Mouse (Mus musculus): ENCODE measurements around the gene Med17. TPM values are rescaled to one million over a fixed set of nuclear protein-coding genes. Genes with fewer than 3 reads are reported as not detected.
"Not testable (repeated sequence)": the region's sequence is repeated elsewhere in the genome, so short reads cannot be mapped to it uniquely, and the experiment has no call there.

The Med17 gene
- 0.39 TPM in 2 replicates for polyA plus RNA-seq (2012)

DNA sequence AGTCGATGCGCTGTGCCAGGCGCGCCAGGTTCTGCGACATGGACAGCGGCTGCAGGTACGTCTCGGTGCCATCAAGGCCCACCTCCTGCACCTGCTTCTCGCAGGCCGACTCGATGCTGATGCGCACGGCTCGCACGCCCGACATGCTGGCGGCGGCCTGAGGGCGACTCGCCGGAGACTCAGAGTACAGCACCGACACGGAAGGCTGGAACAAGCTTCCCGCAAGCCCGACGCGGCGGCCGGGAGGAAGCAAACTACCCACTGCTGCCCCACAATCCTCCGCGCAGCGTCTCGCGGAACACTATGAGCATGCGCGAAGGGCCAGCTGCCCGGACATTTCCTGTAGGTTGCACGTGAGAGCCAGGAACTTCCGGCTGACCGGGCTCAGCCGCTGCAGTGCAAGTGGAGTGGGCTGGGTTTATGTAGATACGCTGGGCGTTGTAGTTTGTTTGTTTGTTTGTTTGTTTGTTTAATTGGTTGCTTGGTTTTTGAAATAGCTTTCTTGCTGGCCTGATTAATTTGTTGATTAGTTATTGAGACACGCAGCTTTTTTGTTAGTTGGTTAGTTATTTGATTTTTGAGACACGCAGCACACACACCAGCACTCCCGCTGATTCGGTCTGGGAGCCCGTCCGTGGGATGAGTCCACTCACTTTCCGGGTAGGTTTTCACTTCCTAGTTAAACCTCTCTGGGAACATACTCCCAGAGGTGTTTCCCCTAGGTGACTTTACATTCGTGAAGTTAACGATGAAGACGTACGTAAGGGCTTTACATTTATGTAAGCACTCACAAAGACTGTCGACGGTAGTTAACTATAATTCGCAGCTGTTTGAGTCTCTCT is at the start of gene Med17:
TSS of gene Med17 (minus strand) at position 283 of the 842 bp plus-strand sequence.
- Histone ChIP-seq H3K36me3 (ENCODE audit: control insufficient read depth) (peaks cover 28% of the 10 kb centered on the region), H3K27me3 (ENCODE audit: control insufficient read depth) (no peaks in the 10 kb centered on the region), H3K9me3 (ENCODE audit: control insufficient read depth, low read length) (no peaks in the 10 kb centered on the region), H3K4me1 (ENCODE audit: control insufficient read depth) (peaks cover 32% of the 10 kb centered on the region), H3K4me3 (replicated peaks) (peak within 1 kb of the TSS; percentile 81)
- TF ChIP-seq GATA1 (IDR thresholded peaks at IDR 0.05; ENCODE audit: low read length) = no peak
- TF ChIP-seq TAL1 (IDR thresholded peaks at IDR 0.05; ENCODE audit: low read length) = no peak

DNA sequence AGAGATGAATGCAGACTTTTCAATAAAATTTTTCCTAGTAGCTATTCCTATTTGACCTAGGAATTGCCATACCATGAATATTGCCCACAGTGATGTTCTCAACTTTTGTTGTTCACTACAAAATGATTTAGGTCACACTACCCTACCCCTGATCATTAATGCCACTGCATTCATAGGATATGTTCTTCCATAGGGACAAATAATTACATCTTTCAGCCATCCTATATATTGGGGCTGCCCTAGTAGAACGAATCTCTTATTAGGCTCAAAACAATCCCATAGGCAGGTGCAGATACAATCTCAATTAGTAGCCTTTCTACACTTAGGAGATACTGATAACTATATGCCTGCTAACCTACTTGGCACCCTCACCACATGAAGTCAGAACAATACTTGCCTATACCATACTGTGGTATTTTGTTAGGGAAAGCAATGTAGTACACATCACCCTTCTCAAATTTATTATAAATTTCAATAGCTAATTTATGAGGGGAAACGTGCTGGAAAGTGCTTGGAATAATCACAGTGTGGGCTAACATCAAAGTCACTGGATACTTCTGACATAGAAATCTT is 38.5 kb upstream of the Med17 start:
- Histone ChIP-seq H3K27me3 (ENCODE audit: control insufficient read depth) (no peaks in the 10 kb centered on the region), H3K4me3 (replicated peaks) (no peak overlapping the region), H3K36me3 (ENCODE audit: control insufficient read depth) (peaks cover 95% of the 10 kb centered on the region), H3K9me3 (ENCODE audit: control insufficient read depth, low read length) (no peaks in the 10 kb centered on the region), H3K4me1 (ENCODE audit: control insufficient read depth) (no peaks in the 10 kb centered on the region)
- TF ChIP-seq TAL1 (IDR thresholded peaks at IDR 0.05; ENCODE audit: low read length) (no peak), GATA1 (IDR thresholded peaks at IDR 0.05; ENCODE audit: low read length) (no peak)

DNA sequence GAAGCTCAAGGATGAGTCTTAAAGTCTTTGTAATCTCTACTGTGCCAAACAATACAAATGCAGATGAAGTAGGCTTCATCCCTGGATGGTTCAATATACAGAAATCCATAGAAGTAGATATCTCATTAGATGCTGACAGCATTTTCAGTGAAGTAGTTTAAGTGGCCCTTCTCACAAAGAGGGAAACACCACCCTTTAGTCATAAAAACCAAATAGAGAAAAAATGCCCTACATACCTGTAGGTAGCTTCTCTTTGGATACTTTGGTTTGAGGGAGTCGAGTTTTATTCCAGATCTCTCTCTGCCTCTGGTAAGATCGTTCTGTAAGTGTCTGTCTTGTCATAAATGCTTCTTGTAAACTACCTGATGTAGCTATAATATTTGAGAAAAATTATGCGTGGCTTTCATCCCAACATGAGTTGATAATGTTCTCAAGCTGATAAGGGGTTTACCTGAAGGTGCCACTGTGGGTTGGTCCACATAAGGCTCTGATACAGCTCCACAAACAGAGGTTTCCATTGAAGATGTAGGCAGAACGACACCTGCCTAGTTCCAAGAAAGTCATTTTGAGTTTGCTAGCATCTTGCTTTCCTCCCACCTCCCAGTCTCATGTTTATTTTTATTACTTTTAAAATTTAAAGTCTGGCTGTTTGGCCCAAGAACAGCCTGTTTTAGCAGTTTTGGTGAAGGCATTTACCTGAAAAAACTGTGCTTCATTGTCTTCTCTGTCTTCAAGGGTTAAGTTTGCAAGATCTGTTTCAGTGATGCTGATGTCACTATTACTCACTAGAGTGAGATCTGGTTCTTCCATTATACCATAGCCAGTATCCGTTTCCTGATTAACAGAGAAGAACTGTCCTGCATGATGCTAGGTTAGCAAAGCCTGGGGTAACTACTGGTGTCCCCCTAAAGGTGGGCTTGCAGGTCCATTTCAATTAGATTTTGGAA is 37.8 kb upstream of the Med17 start:
- Histone ChIP-seq H3K27me3 (ENCODE audit: control insufficient read depth) (no peaks in the 10 kb centered on the region), H3K4me3 (replicated peaks) (no peak overlapping the region), H3K4me1 (ENCODE audit: control insufficient read depth) (no peaks in the 10 kb centered on the region), H3K36me3 (ENCODE audit: control insufficient read depth) (peaks cover 95% of the 10 kb centered on the region), H3K9me3 (ENCODE audit: control insufficient read depth, low read length) (no peaks in the 10 kb centered on the region)
- TF ChIP-seq GATA1 (IDR thresholded peaks at IDR 0.05; ENCODE audit: low read length) = no peak
- TF ChIP-seq TAL1 (IDR thresholded peaks at IDR 0.05; ENCODE audit: low read length) = no peak

DNA sequence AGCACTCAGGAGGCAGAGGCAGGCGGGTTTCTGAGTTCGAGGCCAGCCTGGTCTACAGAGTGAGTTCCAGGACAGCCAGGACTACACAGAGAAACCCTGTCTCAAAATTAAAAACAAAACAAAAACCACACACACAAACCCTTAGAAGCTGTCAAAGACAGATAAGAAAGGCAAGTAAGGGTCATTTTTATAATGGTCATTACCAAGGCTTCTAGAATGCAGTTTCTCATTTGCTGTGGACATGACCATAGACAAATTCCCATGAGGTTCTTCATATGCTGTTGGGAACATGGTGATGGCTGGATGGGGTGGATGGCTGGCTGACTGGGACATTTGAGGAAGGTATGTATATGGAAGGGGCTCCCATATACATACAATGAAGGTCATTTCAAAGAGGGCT is 36.6 kb upstream of the Med17 start:
- peaks cover 95% of the 10 kb centered on the region for H3K36me3 ChIP-seq (ENCODE audit: control insufficient read depth)
- H3K9me3 ChIP-seq (ENCODE audit: control insufficient read depth, low read length); H3K4me1 ChIP-seq (ENCODE audit: control insufficient read depth); H3K4me3 ChIP-seq (replicated peaks); H3K27me3 ChIP-seq (ENCODE audit: control insufficient read depth): not testable (repeated sequence)

DNA sequence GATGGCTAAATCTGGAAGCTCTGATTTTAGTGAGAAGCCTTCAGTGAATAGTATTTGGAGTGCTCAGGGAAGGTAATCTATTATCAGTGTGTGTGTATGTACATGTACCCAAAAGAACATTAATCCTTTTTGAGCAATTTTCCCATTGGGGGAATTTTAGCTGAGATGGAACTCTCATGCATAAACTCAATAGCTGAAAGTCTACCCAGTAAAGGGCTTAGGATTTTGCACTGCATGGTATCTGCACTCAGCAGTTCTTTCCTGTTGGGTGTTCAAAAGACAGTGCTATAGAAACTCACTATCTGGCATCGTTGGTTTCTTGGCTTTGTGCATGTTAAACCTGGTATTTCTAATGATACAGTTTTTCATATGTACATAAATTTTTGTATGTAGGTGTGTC is 34.9 kb upstream of the Med17 start:
- no peak overlapping the region for H3K4me3 ChIP-seq (replicated peaks)
- H3K4me1 ChIP-seq (ENCODE audit: control insufficient read depth) = peaks cover 4% of the 10 kb centered on the region
- H3K9me3 ChIP-seq (ENCODE audit: control insufficient read depth, low read length) = no peaks in the 10 kb centered on the region
- TF ChIP-seq GATA1 (IDR thresholded peaks at IDR 0.05; ENCODE audit: low read length) (no peak), TAL1 (IDR thresholded peaks at IDR 0.05; ENCODE audit: low read length) (no peak)
- H3K36me3 ChIP-seq (ENCODE audit: control insufficient read depth) = peaks cover 96% of the 10 kb centered on the region
- no peaks in the 10 kb centered on the region for H3K27me3 ChIP-seq (ENCODE audit: control insufficient read depth)

DNA sequence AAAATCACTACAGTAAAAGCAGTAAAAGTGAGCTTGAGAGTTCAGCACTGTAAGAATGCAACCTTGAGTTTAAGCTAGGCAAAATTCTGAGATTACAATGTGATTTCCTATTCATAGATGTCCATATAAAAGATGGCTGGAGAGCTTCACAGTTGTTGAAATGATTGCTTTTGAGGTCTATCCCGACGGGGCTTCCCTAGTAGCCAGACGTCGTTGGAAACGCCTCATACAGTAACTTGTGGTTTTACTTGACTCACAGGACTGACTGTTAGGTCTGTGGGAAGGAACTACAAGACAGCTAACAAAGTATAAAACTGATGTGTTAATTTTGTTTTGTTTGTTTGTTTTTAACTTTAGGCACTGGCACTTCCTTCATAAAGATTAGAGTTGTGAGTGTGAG is 33.9 kb upstream of the Med17 start:
- H3K9me3 ChIP-seq (ENCODE audit: control insufficient read depth, low read length) = no peaks in the 10 kb centered on the region
- H3K36me3 ChIP-seq (ENCODE audit: control insufficient read depth) = peaks cover 97% of the 10 kb centered on the region
- H3K4me1 ChIP-seq (ENCODE audit: control insufficient read depth) = peaks cover 10% of the 10 kb centered on the region
- H3K4me3 ChIP-seq (replicated peaks) = no peak overlapping the region
- no peaks in the 10 kb centered on the region for H3K27me3 ChIP-seq (ENCODE audit: control insufficient read depth)
- TF ChIP-seq TAL1 (IDR thresholded peaks at IDR 0.05; ENCODE audit: low read length) = no peak
- TF ChIP-seq GATA1 (IDR thresholded peaks at IDR 0.05; ENCODE audit: low read length) = no peak

DNA sequence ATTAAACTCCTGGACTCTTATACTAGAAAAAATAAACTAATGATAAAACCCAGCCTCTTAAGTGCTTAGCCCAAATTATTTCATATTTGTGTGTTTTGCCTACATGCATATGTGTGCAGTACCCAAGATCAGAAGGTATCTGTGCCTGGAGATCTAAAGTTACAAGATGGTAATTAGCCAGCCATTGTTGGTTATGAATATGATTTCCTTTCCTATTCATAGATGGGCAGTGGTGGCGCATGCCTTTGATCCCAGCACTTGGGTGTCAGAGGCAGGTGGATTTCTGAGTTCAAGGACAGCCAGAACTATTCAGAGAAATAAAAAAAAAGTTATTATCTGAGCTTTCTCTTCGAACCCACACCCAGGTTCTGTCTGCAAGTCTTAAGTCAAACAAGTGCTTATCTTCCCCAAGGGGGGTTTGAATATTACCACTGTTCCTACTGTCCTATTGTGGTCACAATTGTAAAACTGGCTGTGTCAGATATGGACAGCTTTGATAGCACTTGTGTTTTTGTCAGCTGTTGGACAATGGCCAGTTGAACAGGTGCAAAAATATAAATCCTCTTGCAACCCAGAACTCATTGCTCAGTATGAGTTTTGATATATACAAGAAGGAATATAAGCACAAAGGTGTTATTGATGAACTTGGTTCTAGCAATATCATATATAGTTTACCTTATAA is 32.5 kb upstream of the Med17 start:
- Histone ChIP-seq H3K4me1 (ENCODE audit: control insufficient read depth) (peaks cover 22% of the 10 kb centered on the region), H3K4me3 (replicated peaks) (no peak overlapping the region), H3K27me3 (ENCODE audit: control insufficient read depth) (no peaks in the 10 kb centered on the region), H3K36me3 (ENCODE audit: control insufficient read depth) (peaks cover 97% of the 10 kb centered on the region), H3K9me3 (ENCODE audit: control insufficient read depth, low read length) (no peaks in the 10 kb centered on the region)
- TF ChIP-seq TAL1 (IDR thresholded peaks at IDR 0.05; ENCODE audit: low read length) (no peak), GATA1 (IDR thresholded peaks at IDR 0.05; ENCODE audit: low read length) (no peak)

DNA sequence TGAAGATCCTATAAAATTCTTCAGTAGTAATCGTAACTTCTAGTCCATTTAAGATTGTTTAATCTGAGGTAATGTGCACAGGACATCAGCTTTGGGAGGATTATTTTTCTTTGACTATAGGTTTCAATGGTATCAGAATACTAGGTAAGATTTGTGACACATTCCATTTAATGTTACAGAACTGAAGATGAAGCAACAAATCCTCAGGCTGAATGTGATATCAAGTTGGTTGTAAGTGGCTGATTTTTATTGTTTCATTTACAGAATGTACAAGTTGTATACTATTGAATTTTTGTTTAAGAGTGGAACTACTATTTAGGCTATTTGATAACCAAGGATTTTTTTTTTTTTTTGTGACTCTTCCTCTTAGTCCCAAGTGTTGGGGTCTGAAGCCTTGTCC is 30.4 kb upstream of the Med17 start:
- H3K36me3 ChIP-seq (ENCODE audit: control insufficient read depth) = peaks cover 81% of the 10 kb centered on the region
- H3K4me1 ChIP-seq (ENCODE audit: control insufficient read depth) = peaks cover 41% of the 10 kb centered on the region
- TF ChIP-seq GATA1 (IDR thresholded peaks at IDR 0.05; ENCODE audit: low read length) = no peak
- TF ChIP-seq TAL1 (IDR thresholded peaks at IDR 0.05; ENCODE audit: low read length) = no peak

More for the DNA sequence above, 30.4 kb upstream of the Med17 start:
- Histone ChIP-seq H3K9me3 (ENCODE audit: control insufficient read depth, low read length) (no peaks in the 10 kb centered on the region), H3K27me3 (ENCODE audit: control insufficient read depth) (no peaks in the 10 kb centered on the region), H3K4me3 (replicated peaks) (no peak overlapping the region)

All from erythroblast, embryonic 14.5 days (primary cell).